Mouse (Mus musculus): Measurements from ENCODE around the gene Bcl2l12. TPM values are rescaled to one million over a fixed set of nuclear protein-coding genes. Genes with fewer than 3 reads are reported as not detected.

Bcl2l12 gene
- polyA plus RNA-seq, 1 experiment from 2014 or later: 54.7 TPM

DNA sequence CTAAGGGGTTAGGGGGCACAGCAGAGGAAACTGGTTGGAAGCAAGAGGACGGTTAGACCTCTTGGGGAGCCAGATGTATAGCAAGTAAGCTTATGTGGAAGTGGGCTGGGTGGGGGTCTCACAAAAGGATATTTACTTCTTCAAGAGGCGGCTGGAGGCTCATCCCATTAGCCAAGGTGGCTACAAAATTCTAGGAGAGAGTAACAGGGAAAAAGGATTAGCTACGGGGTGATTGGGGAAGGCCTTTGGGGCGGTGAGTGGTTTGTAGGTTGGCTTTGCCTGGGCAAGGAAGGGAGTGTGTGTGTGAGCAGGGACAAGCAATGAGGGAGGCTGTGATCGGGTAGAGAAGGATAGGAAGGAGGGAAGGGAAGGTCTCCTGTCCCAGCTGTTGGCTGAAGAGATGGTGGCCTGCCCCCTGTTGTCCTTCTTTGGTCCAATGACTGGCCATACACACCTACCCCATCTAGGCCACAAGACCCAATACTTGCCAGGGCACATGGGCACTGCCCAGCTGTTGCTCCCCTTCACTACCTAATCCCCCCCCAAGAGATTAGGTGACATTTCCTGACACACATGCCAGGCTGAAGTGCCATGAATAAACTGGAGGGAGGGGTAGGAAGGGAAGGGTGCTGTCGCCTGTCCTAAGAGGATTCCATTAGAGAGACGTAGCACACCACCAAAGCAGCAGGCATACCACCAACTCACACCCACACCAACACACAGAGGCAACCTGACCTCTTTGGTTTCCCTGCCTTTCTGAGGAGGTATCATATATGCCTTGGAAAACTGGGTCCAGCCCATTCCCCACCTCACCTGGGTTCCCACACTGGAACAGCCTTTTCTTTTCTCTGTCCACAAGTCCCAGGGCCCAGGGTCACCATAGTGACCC lies 14.3 kb downstream of the Bcl2l12 start:
- no peak for ATAC-seq (ENCODE audit: low FRiP score, low read depth)
- no peaks in the 10 kb centered on the region for H3K9me3 ChIP-seq
- peaks cover 35% of the 10 kb centered on the region for H3K4me1 ChIP-seq
- 71% methylated on average over 7 of the region's 7 CpGs for WGBS
- peaks cover 40% of the 10 kb centered on the region for H3K36me3 ChIP-seq
- H3K27ac ChIP-seq (replicated peaks): peak overlapping the region; percentile 94
- peak overlapping the region; percentile 48; the same call in 1 of the 2 replicates for H3K9ac ChIP-seq (replicated peaks)
- peak overlapping the region; percentile 62 for H3K4me2 ChIP-seq (replicated peaks)
- H3K4me3 ChIP-seq: peak overlapping the region; percentile 82
- H3K27me3 ChIP-seq: no peaks in the 10 kb centered on the region

DNA sequence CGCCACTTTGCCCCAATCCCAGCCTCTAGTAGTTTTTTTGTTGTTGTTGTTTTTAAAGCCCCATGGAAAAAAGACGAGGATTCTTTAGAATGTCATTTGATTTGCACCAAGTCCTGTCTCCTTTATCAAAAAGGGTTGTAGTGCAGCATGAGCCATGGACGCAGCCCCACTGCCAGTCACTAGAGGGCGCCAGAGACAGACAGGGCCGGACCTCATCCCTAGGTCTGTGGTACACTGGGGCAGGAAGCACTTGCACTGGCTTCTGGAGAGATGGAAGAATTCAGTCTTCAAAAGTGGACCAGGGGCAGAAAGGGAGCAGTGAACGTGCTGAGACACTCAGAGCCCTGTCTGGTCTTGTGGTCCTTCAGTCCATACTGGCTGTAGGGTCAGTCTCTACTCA lies 15.4 kb downstream of the Bcl2l12 start:
- peaks cover 50% of the 10 kb centered on the region for H3K36me3 ChIP-seq
- peaks cover 26% of the 10 kb centered on the region for H3K4me1 ChIP-seq
- ATAC-seq (ENCODE audit: low FRiP score, low read depth): no peak
- 36% methylated on average over 6 of the region's 6 CpGs for WGBS
- H3K9me3 ChIP-seq: no peaks in the 10 kb centered on the region
- peak overlapping the region; percentile 94; the same call in 1 of the 2 replicates for H3K27ac ChIP-seq (replicated peaks)
- no peak overlapping the region for H3K9ac ChIP-seq (replicated peaks)
- H3K27me3 ChIP-seq: no peaks in the 10 kb centered on the region
- H3K4me2 ChIP-seq (replicated peaks): 0 out of 2 replicates have a peak overlapping the region, but pooled peaks have one; percentile 62
- H3K4me3 ChIP-seq: peak overlapping the region; percentile 82

DNA sequence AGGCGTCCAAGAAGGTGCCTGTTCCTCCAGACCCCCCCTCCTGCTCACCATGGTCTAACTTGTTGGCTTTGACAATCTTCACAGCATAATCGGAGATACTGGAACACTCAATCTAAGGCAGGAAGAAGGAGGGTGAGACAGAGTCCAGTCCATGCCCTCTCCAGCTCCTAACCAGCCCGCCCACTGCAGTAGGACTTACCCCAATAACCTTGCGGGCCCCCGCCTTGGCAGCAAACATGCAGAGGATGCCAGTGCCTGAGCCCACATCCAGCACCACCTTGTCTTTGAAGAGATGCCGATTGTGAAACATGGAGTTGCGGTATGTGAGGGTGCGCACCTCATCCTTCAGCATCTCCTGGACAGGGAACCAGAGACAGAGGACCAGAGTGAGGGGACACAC lies 17.0 kb downstream of the Bcl2l12 start:
- Histone ChIP-seq H3K4me1 (peaks cover 23% of the 10 kb centered on the region), H3K9ac (replicated peaks) (no peak overlapping the region), H3K9me3 (no peaks in the 10 kb centered on the region), H3K4me3 (no peak overlapping the region), H3K27ac (replicated peaks) (no peak overlapping the region), H3K36me3 (peaks cover 65% of the 10 kb centered on the region), H3K4me2 (replicated peaks) (no peak overlapping the region), H3K27me3 (no peaks in the 10 kb centered on the region)
- ATAC-seq (ENCODE audit: low FRiP score, low read depth): no peak
- 97% methylated on average over 8 of the region's 8 CpGs for WGBS

DNA sequence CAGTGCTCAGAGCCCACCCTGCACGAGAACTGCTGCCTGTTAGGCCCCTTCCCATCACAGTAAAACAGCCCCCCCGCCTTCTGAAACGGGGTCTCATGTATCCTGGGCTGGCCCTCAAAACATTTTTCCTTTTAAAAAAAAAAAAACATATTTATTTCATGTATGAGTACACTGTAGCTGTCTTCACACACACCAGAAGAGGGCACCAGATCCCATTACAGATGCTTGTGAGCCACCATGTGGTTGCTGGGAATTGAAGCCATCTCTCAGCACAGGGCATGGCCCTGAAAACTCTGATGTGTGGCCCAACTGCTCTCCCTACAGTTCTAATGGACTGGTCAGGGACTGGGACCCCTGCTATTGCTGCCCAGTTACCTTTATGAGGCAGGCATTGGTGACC lies 20.2 kb downstream of the Bcl2l12 start:
- no peaks in the 10 kb centered on the region for H3K9me3 ChIP-seq
- H3K4me3 ChIP-seq: no peak overlapping the region
- no peaks in the 10 kb centered on the region for H3K27me3 ChIP-seq
- H3K9ac ChIP-seq (replicated peaks): no peak overlapping the region
- ATAC-seq (ENCODE audit: low FRiP score, low read depth): no peak
- peaks cover 78% of the 10 kb centered on the region for H3K36me3 ChIP-seq
- H3K4me1 ChIP-seq: peaks cover 14% of the 10 kb centered on the region
- no peak overlapping the region for H3K4me2 ChIP-seq (replicated peaks)
- 90% methylated on average over 3 of the region's 3 CpGs for WGBS
- H3K27ac ChIP-seq (replicated peaks): no peak overlapping the region

- WGBS: 20% methylated on average over 6 of the region's 6 CpGs
- Histone ChIP-seq H3K27me3 (no peaks in the 10 kb centered on the region), H3K9ac (replicated peaks) (peak overlapping the region; percentile 28), H3K4me2 (replicated peaks) (peak overlapping the region; percentile 82), H3K36me3 (peaks cover 50% of the 10 kb centered on the region), H3K9me3 (no peaks in the 10 kb centered on the region), H3K4me3 (peak overlapping the region; percentile 10; the same call in 1 of the 2 replicates), H3K4me1 (peaks cover 36% of the 10 kb centered on the region), H3K27ac (replicated peaks) (peak overlapping the region; percentile 95)
- no peak for ATAC-seq (ENCODE audit: low FRiP score, low read depth)
These were observed 23.4 kb downstream of the Bcl2l12 start for GRCm38 (mm10) chr7:44975117-44975419.

DNA sequence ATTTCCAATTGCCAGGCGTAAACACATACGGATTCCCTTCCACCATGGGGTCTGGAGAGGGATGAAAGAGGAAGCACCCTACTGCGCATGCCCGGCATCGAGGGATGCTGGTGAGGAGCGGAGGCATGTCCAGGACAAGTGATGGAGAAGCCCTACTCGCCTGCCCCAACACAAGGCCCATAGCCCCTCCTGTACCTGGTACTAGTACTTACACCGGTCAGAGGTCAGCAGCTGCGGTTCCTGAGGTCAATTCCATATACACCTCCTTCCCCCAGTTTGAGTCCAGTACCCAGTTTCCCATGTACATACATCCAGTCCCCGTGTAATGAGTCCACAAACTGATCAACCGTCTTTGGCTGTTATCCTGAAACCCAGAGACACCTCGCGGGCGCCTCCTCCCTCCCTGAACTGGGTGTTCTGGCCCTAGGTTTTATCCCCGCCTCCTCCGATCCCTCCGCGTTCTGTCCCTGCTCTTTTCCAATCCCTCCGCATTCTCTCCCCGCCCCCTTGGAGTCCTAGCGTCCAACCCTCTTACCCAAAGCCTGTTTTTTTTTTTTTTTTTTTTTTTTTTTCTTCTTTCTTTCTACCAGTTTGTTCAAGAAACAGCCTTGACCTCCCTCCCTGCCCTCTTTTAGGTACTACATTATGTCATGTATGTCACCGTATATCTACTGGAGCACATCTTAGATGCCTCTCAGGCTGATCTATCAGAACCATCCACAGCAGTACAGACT lies 24.0 kb downstream of the Bcl2l12 start, which contains the start of gene Cpt1c:
Cpt1c (minus strand) TSS at position 469 of the 734 bp plus-strand sequence.
- Histone ChIP-seq H3K4me3 (peak within 1 kb of the TSS; percentile 51), H3K4me1 (peaks cover 36% of the 10 kb centered on the region), H3K27ac (replicated peaks) (peak within 1 kb of the TSS; percentile 95), H3K4me2 (replicated peaks) (peak within 1 kb of the TSS; percentile 82), H3K9me3 (no peaks in the 10 kb centered on the region), H3K9ac (replicated peaks) (peak within 1 kb of the TSS; percentile 66), H3K36me3 (peaks cover 45% of the 10 kb centered on the region), H3K27me3 (no peaks in the 10 kb centered on the region)
- WGBS: 2% methylated on average over 22 of the region's 22 CpGs
- ATAC-seq (ENCODE audit: low FRiP score, low read depth): peak; percentile 48

- WGBS: 33% methylated on average over 14 of the region's 14 CpGs
- H3K4me2 ChIP-seq (replicated peaks): peak overlapping the region; percentile 82
- no peaks in the 10 kb centered on the region for H3K9me3 ChIP-seq
- H3K4me3 ChIP-seq: peak overlapping the region; percentile 51
- H3K9ac ChIP-seq (replicated peaks): peak overlapping the region; percentile 66
- ATAC-seq (ENCODE audit: low FRiP score, low read depth): no peak
- H3K27ac ChIP-seq (replicated peaks): peak overlapping the region; percentile 95
- no peaks in the 10 kb centered on the region for H3K27me3 ChIP-seq
- H3K36me3 ChIP-seq: peaks cover 35% of the 10 kb centered on the region
- H3K4me1 ChIP-seq: peaks cover 36% of the 10 kb centered on the region
These were observed 24.9 kb downstream of the Bcl2l12 start for GRCm38 (mm10) chr7:44973415-44974130.

DNA sequence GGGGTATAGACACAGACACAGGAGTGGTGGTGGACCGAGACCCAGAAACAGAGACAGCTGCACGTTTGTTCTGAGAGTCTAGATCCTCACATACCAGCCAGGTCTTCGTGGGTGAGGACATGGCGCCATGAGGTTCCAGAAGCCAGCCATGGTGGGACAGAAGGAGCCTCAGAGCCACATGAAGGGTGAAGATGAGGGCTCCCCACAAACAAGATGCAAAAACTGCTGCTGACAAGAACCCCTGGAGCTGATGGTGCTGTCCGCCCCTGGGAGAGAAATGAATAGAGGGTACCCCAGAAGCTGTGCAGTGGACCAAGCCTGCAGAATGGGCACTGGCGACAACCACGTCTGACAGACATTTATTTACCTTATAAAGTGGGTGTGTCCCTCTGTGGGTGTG lies 27.4 kb downstream of the Bcl2l12 start:
- Histone ChIP-seq H3K27me3 (no peaks in the 10 kb centered on the region), H3K4me2 (replicated peaks) (peak overlapping the region; percentile 68), H3K4me1 (peaks cover 36% of the 10 kb centered on the region), H3K36me3 (peaks cover 26% of the 10 kb centered on the region), H3K27ac (replicated peaks) (peak overlapping the region; percentile 83), H3K4me3 (peak overlapping the region; percentile 56), H3K9ac (replicated peaks) (peak overlapping the region; percentile 48), H3K9me3 (no peaks in the 10 kb centered on the region)
- 71% methylated on average over 7 of the region's 7 CpGs for WGBS
- ATAC-seq (ENCODE audit: low FRiP score, low read depth): no peak

DNA sequence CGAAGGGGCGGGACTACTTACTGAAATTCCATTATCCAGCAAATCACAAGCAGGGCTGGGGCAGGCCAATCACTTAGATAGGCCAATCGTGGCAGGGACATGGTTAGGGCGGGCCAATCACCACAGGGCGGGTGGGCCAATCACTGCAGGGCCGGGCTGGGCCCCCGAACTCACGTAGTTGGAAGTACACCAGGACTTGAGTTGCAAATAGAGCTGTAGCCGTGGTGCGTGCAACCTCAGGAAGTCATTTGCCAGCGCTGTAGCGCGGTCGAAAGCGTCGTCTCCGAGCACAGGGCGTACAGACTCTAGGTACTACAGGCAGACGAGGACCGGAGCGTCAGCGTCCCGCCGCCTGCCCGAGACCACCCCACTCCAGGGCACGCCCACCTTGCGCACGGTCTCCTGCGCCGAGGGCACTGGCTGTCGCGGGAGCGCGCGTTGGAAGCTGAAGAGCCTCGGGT lies 28.3 kb downstream of the Bcl2l12 start:
- Histone ChIP-seq H3K9me3 (no peaks in the 10 kb centered on the region), H3K4me1 (peaks cover 34% of the 10 kb centered on the region), H3K4me3 (peak overlapping the region; percentile 56), H3K4me2 (replicated peaks) (peak overlapping the region; percentile 68), H3K27me3 (no peaks in the 10 kb centered on the region), H3K9ac (replicated peaks) (peak overlapping the region; percentile 48), H3K27ac (replicated peaks) (peak overlapping the region; percentile 83), H3K36me3 (peaks cover 27% of the 10 kb centered on the region)
- WGBS: under 1% methylated on average over 36 of the region's 36 CpGs
- peak; percentile 95 for ATAC-seq (ENCODE audit: low FRiP score, low read depth)

DNA sequence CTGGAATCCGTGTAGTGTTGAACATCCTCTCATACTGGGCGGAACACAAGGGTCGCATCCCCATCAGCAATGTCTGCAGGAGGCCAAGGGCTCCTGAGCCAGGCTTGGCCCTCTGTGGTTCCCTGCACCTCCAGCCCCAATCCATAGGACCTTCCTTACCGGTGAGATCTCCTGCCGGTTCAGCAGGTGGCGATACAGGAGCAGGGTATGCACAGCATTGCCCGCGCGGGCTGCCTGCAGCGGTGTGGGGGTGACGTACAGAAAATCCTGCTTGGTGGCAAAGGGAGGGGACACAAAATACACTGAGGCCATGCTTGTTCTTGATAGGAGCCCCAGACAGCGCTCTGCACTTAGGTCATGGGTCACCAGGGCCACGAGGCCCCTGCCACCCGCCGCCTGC lies 31.9 kb downstream of the Bcl2l12 start:
- Histone ChIP-seq H3K27me3 (no peaks in the 10 kb centered on the region), H3K36me3 (peaks cover 56% of the 10 kb centered on the region), H3K4me2 (replicated peaks) (no peak overlapping the region), H3K27ac (replicated peaks) (no peak overlapping the region), H3K9ac (replicated peaks) (no peak overlapping the region), H3K4me1 (peaks cover 9% of the 10 kb centered on the region), H3K4me3 (no peak overlapping the region), H3K9me3 (no peaks in the 10 kb centered on the region)
- 77% methylated on average over 15 of the region's 15 CpGs for WGBS
- no peak for ATAC-seq (ENCODE audit: low FRiP score, low read depth)

GRCm38 (mm10) chr7:44965975-44966374 lies 32.5 kb downstream of the Bcl2l12 start:
- peaks cover 62% of the 10 kb centered on the region for H3K36me3 ChIP-seq
- ATAC-seq (ENCODE audit: low FRiP score, low read depth): no peak

More at GRCm38 (mm10) chr7:44965975-44966374, 32.5 kb downstream of the Bcl2l12 start:
- WGBS: 84% methylated on average over 7 of the region's 7 CpGs
- no peaks in the 10 kb centered on the region for H3K9me3 ChIP-seq
- no peak overlapping the region for H3K27ac ChIP-seq (replicated peaks)
- H3K27me3 ChIP-seq: no peaks in the 10 kb centered on the region
- no peak overlapping the region for H3K4me3 ChIP-seq
- H3K4me2 ChIP-seq (replicated peaks): no peak overlapping the region
- H3K4me1 ChIP-seq: peaks cover 2% of the 10 kb centered on the region
- H3K9ac ChIP-seq (replicated peaks): no peak overlapping the region

All from midbrain, embryonic 12.5 days (tissue).